Comparison of ENCODE assay signal across 8 mouse cellular contexts in the genomic region with DNA sequence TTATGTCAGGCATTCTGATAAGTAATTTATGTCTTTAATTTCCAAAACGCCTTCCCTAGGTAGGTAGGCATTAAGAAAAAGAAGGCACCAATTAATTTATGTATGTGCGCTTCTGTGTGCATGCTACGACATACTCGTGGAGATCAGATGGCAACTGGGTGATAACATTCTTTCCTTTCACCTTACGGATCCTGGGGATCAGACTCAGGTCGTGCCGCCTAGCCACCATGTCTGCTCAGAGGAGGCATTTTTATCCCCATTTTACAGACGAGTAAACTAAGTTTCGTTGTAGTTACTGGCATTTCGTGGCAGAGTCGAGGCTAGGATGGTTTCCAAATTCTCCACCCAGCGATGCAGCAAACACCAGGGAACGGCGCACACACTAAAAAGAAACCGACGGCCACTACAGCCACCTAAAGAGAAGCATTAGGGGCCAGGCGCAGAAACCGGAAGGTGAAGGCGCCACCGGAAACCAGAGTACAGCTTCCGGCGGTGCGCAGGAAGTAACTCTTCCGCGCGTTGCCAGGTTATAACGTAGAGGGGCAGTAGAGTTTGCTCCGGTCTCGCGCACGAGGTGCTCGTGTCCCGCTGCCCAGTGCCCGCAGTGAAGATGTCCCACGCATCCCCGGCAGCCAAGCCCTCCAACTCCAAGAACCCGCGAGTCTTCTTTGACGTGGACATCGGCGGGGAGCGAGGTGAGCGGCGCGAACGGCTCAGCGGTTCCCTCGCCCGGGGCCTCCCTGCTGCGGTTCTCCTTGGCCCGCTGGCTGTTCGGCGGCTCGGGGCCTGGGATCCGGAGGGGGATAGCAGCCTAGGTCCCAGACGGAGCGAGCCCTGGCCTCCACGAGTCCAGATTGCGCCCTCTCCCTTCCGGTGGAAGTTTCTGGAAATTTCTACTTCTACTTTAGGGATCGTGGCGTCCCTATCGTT. TPM values are rescaled to one million over a fixed set of nuclear protein-coding genes. Genes with fewer than 3 reads are reported as not detected.
DNase-seq lines count a peak whose midpoint lies in the region; ATAC-seq and TF ChIP-seq lines count a peak whose summit lies in the region.

A gene (plus strand): TSS at position 480 of the 930 bp plus-strand sequence.

- TF ChIP-seq POLR2A in bone marrow, adult 2 months (IDR thresholded peaks at IDR 0.05; ENCODE audit: borderline replicate concordance, control insufficient read depth, low read depth, low read length), result peak; percentile 79; the same call in 1 of the 2 replicates
- TF ChIP-seq POLR2A in liver, adult 2 months (IDR thresholded peaks at IDR 0.05; ENCODE audit: extremely low read depth, insufficient read depth, low read length), result peak; percentile 68

- H3K27ac ChIP-seq in bone marrow, adult 2 months (ENCODE audit: control insufficient read depth, insufficient read depth, low read depth, low read length, poor library complexity), result peak within 1 kb of the TSS; percentile 48
- H3K27ac ChIP-seq in embryonic facial prominence, embryonic 15.5 days (replicated peaks), result peak within 1 kb of the TSS; percentile 91
- peak within 1 kb of the TSS; percentile 85; the same call in 1 of the 2 replicates for H3K27ac ChIP-seq in kidney, embryonic 14.5 days (ENCODE audit: low read depth, low read length)
- H3K27ac ChIP-seq in liver, adult 2 months (replicated peaks; ENCODE audit: insufficient read depth, low read depth, low read length), result peak within 1 kb of the TSS; percentile 75
- peak within 1 kb of the TSS; percentile 89 for H3K27ac ChIP-seq in stomach, embryonic 14.5 days (ENCODE audit: low read length)

- peak within 1 kb of the TSS; percentile 58 for H3K4me2 ChIP-seq in embryonic facial prominence, embryonic 15.5 days (replicated peaks)
- H3K4me2 ChIP-seq in kidney, embryonic 14.5 days (replicated peaks; ENCODE audit: low read depth, low read length), result peak within 1 kb of the TSS; percentile 75
- H3K4me2 ChIP-seq in stomach, embryonic 14.5 days (replicated peaks; ENCODE audit: low read depth, low read length), result peak within 1 kb of the TSS; percentile 76

- H3K9ac ChIP-seq in embryonic facial prominence, embryonic 15.5 days, result peak within 1 kb of the TSS; percentile 83
- peak within 1 kb of the TSS; percentile 93 for H3K9ac ChIP-seq in kidney, embryonic 14.5 days (ENCODE audit: low read depth, low read length)
- peak within 1 kb of the TSS; percentile 92 for H3K9ac ChIP-seq in liver, adult 2 months (ENCODE audit: low read depth, low read length)
- H3K9ac ChIP-seq in stomach, embryonic 14.5 days (replicated peaks; ENCODE audit: low read depth, low read length), result peak within 1 kb of the TSS; percentile 86

- H3K79me2 ChIP-seq in liver, adult 2 months (ENCODE audit: control insufficient read depth, insufficient read depth, low read length), result peaks cover 10% of the 10 kb centered on the region

- H3K27me3 ChIP-seq in embryonic facial prominence, embryonic 15.5 days, result no peaks in the 10 kb centered on the region
- no peaks in the 10 kb centered on the region for H3K27me3 ChIP-seq in kidney, embryonic 14.5 days (ENCODE audit: control insufficient read depth, insufficient read depth, low read length)
- H3K27me3 ChIP-seq in liver, adult 2 months (ENCODE audit: control insufficient read depth, insufficient read depth, low read length), result no peaks in the 10 kb centered on the region
- no peaks in the 10 kb centered on the region for H3K27me3 ChIP-seq in stomach, embryonic 14.5 days (ENCODE audit: control insufficient read depth, insufficient read depth, low read length)

- peak within 1 kb of the TSS; percentile 86 for H3K4me3 ChIP-seq in bone marrow, adult 2 months (replicated peaks; ENCODE audit: control insufficient read depth, low read depth, low read length)
- peak within 1 kb of the TSS; percentile 94 for H3K4me3 ChIP-seq in embryonic facial prominence, embryonic 15.5 days (replicated peaks)
- H3K4me3 ChIP-seq in kidney, embryonic 14.5 days (ENCODE audit: low read length), result peak within 1 kb of the TSS; percentile 61
- peak within 1 kb of the TSS; percentile 95 for H3K4me3 ChIP-seq in liver, adult 2 months (ENCODE audit: insufficient read depth, low read depth, low read length)
- peak within 1 kb of the TSS; percentile 85 for H3K4me3 ChIP-seq in stomach, embryonic 14.5 days (ENCODE audit: low read depth, low read length)

- peaks cover 15% of the 10 kb centered on the region for H3K36me3 ChIP-seq in embryonic facial prominence, embryonic 15.5 days
- peaks cover 28% of the 10 kb centered on the region for H3K36me3 ChIP-seq in kidney, embryonic 14.5 days (ENCODE audit: control insufficient read depth, insufficient read depth, low read length)
- H3K36me3 ChIP-seq in liver, adult 2 months (ENCODE audit: control insufficient read depth, insufficient read depth, low read length), result peaks cover 19% of the 10 kb centered on the region
- peaks cover 17% of the 10 kb centered on the region for H3K36me3 ChIP-seq in stomach, embryonic 14.5 days (ENCODE audit: control insufficient read depth, insufficient read depth, low read length)

- peaks cover 1% of the 10 kb centered on the region; the same call in 1 of the 2 replicates for H3K4me1 ChIP-seq in bone marrow, adult 2 months (ENCODE audit: control insufficient read depth, insufficient read depth, low read length)
- peaks cover 11% of the 10 kb centered on the region for H3K4me1 ChIP-seq in embryonic facial prominence, embryonic 15.5 days
- H3K4me1 ChIP-seq in kidney, embryonic 14.5 days (ENCODE audit: control insufficient read depth, insufficient read depth, low read length), result 0 out of 2 replicates have a peak, but pooled peaks cover 5% of the 10 kb centered on the region
- peaks cover 9% of the 10 kb centered on the region; the same call in 1 of the 2 replicates for H3K4me1 ChIP-seq in liver, adult 2 months (ENCODE audit: control insufficient read depth, insufficient read depth, low read length)
- H3K4me1 ChIP-seq in stomach, embryonic 14.5 days (ENCODE audit: control insufficient read depth, insufficient read depth, low read length), result peaks cover 5% of the 10 kb centered on the region; the same call in 1 of the 2 replicates

- no peaks in the 10 kb centered on the region for H3K9me3 ChIP-seq in embryonic facial prominence, embryonic 15.5 days (replicated peaks)
- no peaks in the 10 kb centered on the region for H3K9me3 ChIP-seq in kidney, embryonic 14.5 days (ENCODE audit: control insufficient read depth, low read length)
- no peaks in the 10 kb centered on the region for H3K9me3 ChIP-seq in stomach, embryonic 14.5 days (ENCODE audit: control insufficient read depth, low read depth, low read length)

- 3% methylated on average over 63 of the region's 63 CpGs for WGBS in bone marrow, adult 2 months
- WGBS in embryonic facial prominence, embryonic 15.5 days, result 2% methylated on average over 63 of the region's 63 CpGs
- 4% methylated on average over 63 of the region's 63 CpGs for WGBS in kidney, embryonic 14.5 days
- 3% methylated on average over 63 of the region's 63 CpGs for WGBS in liver, adult 2 months
- WGBS in stomach, embryonic 14.5 days, result 2% methylated on average over 63 of the region's 63 CpGs

- peak; percentile 85 for ATAC-seq in embryonic facial prominence, embryonic 15.5 days (ENCODE audit: insufficient number of reproducible peaks, low FRiP score, low TSS enrichment, low read depth)
- ATAC-seq in kidney, embryonic 14.5 days (ENCODE audit: low FRiP score, low TSS enrichment), result peak; percentile 86
- peak; percentile 82 for ATAC-seq in stomach, embryonic 14.5 days (ENCODE audit: insufficient number of reproducible peaks, insufficient read depth, low FRiP score, low read depth)

- no peak for TF ChIP-seq CTCF in bone marrow, adult 2 months (IDR thresholded peaks at IDR 0.05; ENCODE audit: control insufficient read depth, insufficient read depth, low read length)
- TF ChIP-seq CTCF in liver, adult 2 months (IDR thresholded peaks at IDR 0.05; ENCODE audit: low read depth, low read length), result no peak

- peak; percentile 92 for DNase-seq in A20 (ENCODE audit: low read depth, low spot score)
- DNase-seq in heart, adult 9 months (ENCODE audit: low spot score in 2 of 2), result peak; percentile 70 to 79
- peak; percentile 79 for DNase-seq in liver, adult 2 months (ENCODE audit: extremely low read depth, low read depth, low spot score)
- DNase-seq in naive thymus-derived CD4-positive, alpha-beta T cell, adult 2 months (ENCODE audit: low read depth), result peak; percentile 88

RNA-seq across cellular contexts. Expression of the gene that starts here (rescaled TPM):
- polyA plus RNA-seq in bone marrow, adult 2 months (2011; ENCODE audit: insufficient read depth, insufficient read length, low replicate concordance, missing spikeins), result 54.4 and 65.4 TPM in 2 replicates
- polyA plus RNA-seq in embryonic facial prominence, embryonic 15.5 days (2015; fragmentation: Nextera tagmentation; extraction: Ambion mirVana), result 148 and 158 TPM in 2 replicates
- polyA plus RNA-seq in kidney, embryonic 14.5 days (2014; fragmentation: Nextera tagmentation; extraction: Ambion mirVana), result 164 and 189 TPM in 2 replicates
- total RNA-seq in liver, adult 2 months (2014; rRNA removed), result 29.5 and 33.3 TPM in 2 replicates
- polyA plus RNA-seq in liver, adult 2 months (2012; rRNA removed), result 5.7 and 7.1 TPM in 2 replicates
- 161 and 162 TPM in 2 replicates for polyA plus RNA-seq in stomach, embryonic 14.5 days (2014; fragmentation: Nextera tagmentation; extraction: Ambion mirVana)

Comparison
In these comparisons a context has a peak if more than half of its experiments do, and no peak if none do; other contexts are left out.
1. Peak in every context shown above with its lines: DNase-seq, ATAC-seq, H3K4me3 ChIP-seq and H3K27ac ChIP-seq.